Mouse (Mus musculus) lung, postnatal 36 days (tissue): Measurements from ENCODE around the gene Plcxd2.
A peak's percentile ranks its signal among the peaks of the same experiment; 100 is the strongest.

Experiments used
- DNase-seq: peaks from one replicate; pipeline ENCODE4 v3.0.0; 2022; ENCODE audit warnings: mixed read lengths

Gene Plcxd2

DNA sequence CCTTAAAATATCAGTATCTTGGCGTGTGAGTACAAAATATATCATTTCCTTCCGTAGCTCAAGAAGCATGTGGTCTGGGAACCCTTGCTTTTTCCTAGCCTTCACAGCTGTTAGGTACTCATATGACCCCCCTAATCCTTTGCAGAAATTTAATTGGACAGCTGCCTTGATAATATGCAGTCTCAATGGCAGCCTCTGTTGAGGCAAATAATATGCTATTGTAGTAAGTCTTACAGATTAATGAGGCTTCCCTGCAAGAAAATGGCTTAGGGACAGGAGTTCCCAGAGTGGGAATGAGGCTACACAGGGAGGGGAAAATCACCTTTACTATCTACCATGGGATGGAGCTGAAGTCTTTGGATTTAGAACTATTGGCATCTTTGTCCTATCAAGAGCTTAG is 73.5 kb downstream of the Plcxd2 start:
- DNase-seq: no peak

DNA sequence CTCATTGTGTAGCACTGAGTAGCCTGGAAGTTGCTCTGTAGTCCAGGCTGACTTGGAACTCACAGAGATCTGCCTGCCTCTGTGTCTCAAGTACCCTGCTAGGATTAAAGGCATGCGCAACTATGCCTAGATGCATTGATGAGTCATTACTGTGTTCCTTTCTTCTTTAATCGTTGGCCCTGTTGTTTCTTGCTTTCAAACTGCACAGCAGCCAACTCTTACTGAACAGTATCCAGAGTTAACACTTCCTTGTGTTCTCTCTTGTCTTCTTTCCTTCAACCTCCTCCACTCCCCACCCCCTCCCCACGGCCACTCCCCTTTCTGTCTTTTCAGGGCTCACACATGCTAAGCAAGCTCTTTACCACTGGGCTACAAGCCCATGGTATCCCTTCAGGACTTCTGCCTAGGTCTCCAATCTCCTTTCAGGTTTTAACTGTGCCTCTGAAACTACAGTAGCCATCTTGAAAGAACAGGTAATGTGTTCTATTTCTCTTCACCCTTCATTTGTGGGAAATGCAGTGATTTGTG is 74.0 kb downstream of the Plcxd2 start:
- DNase-seq: no peak

DNA sequence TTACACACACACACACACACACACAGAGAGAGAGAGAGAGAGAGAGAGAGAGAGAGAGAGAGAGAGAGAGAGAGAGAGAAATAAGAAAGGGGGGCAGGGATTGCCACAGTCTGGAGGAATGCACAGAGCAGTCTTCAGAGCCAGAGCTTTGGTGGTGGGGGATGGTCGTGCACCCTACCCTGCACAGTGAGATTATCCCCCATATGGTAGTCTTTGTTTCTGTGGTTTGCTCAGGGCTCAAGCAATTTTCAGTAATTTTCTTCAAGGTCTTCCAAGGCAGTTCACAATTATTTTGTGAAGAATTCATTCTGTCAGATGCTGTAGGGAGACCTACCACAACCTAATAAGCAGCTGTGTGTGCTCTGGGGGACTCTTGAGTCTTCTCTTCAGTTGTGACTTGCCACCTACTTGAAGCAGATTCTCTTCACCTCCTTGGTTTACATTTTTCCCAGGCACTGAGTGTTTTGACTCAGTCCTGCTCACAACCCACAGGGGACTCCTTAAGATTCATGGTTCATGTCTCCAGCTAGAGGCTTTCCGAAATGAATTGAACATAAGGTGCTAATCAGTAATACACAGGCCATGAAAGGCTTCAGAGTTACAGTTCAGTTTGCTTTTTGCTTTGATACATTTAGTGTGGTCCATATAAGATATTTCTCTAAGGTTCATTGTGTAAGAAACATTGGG is 75.2 kb downstream of the Plcxd2 start:
- DNase-seq: no peak

DNA sequence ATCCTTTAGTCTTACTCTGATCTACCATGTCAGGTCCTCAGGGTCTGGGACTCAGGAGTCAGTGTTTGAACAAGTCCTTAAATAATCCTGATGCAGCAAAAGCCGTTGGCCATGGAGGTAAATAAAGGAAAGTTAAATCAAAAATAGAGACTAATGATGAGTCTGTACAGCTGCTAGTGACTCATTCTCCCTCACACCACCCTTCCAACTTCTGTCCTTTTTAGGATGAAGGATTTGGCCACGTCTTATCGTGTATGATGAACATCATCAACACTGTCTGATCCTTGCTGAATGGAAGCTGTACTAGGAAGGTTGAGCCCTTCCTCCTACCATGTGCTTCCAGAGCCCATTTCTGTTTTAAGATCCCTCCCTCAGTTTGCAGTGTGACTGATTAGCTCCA is 79.7 kb downstream of the Plcxd2 start:
- DNase-seq: peak; percentile 41

DNA sequence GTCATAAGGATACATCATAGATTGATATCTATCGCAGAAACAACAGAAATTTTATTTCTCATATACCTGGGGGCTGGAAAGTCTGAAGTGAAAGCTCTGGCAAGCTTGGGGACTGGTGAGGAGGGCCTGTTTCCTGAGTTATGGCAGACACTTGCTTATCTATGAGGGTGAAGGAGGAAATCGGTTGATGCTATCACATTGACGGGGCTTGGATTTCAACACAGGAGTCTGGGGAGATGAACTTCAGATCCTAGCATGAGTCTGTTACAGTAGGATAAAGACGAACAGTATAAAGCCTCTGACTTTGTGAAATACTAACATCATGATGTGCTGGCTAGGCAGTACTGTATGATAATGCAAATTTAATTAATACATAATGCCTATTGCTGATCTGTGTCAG is 81.9 kb downstream of the Plcxd2 start:
- no peak for DNase-seq

DNA sequence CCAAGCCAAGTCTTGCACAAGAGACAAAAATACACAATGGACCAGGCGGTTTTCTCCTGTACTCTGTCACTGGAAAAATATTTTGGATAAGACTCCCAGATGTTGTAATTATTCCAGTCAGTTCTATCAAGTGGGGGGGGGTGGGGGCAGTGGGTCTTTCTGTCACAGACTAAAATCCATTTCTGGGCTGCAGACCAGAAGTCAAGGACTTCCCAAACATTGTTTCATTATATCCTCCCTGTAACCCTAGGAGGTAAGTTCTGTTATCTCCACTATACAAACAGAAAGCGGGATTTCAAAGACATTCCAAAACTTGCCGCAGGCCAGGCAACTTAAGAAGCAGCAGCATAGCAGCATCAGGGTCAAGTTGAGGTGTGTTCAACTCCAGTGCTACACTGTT is 82.4 kb downstream of the Plcxd2 start:
- peak; percentile 78 for DNase-seq

DNA sequence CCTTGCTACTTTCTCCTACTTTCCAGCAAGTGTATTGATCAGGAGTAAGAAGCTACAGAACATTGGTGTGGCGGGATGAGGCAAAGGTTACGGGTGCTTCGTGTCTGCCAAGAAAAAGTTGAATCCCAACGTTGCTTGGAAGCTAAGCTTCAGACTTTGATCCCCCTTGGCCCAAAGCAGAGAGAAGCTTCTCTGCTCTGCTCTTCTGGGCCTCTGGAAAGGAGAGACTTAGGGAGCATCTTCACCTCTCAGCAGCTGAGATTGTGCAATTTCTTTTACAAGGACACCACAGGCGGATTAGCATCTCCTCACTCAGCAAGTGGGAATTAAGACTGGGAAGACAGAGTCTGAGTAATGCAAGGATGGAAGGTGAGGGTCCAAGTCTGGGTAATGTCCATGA is 83.1 kb downstream of the Plcxd2 start:
- no peak for DNase-seq

DNA sequence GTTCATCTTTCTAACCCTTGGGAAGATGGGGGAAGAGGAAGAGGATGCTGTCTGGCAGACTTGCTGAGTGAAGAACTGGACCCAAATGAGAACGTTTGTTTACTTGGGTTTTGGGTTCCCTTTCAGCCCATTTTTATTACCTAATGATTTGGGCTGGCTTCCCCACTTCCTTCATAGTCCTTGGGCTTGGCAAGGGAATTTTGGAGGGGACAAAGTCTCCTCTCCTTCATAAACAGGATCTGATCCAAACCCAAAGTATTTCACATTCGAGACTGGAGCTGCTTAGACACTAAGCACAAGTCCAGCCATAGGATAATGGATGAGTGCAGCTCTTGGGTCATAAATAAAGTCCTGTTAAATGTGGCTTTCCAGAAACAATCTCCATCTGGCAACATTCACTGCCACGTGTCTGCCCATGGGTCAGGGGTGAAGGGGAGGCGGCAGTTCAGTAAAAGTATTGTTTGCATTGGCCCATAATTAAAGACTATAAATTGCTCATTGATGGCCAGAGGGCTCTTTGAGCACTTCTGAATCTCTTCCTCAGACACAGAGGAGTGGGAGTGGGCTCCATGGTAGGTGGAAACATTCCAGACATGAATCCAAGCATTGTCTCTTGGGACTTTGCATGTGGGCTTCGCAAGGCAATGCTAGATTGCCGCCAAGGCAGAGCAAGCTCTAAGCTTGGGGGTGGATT is 86.1 kb downstream of the Plcxd2 start:
- no peak for DNase-seq

DNA sequence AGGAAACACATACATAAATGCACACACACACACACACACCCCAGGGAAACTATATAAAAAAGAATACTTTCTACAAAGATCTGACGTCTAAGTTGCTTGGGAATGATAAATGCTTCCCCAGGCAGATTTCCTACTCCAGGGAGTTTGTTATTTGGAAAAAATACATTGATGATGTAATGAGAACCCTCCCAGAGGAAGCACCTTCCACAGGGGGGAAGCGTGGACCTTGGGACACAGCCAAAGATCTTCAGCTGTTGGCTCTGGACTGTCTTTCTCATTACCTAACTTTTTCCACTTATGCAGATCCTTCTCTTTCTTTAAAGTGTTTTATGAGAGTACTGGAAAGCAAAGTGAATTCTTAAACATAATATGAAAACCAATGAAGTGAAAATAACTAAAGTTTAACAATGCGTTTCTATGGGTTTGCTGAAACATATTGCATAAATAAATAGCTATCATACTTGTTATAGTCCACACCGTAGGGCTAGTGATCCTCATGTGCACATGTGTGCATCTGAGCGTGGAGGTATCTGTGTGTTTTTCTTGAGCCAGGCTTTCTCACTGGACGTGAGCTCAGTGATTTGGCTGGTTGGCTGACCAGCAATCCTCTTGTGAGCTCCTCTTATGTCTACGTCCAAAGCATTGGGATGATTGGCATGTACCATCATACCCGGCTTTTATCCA is 87.3 kb downstream of the Plcxd2 start:
- DNase-seq: peak; percentile 61

DNA sequence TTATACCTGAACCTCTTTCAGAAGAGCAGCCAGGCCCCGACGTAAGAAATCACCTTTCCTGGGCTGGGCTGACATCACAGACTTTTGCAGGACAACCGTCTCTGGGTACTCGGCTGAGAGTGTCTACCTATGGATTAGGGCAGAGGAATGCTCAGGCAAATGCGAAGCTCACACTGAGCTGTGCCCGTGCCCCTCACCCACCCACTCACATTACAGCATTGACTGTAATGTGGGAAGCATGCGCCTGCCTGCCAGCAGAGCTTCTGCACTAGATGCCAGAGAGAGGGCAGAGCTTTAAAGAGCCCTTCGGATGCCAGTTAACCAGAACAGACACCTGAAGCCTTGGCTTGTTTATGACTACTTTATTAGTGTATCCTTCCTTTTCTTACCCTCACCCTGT is 90.4 kb downstream of the Plcxd2 start:
- no peak for DNase-seq
